Mouse (Mus musculus): ENCODE results near the gene Ugt1a1.

DNA sequence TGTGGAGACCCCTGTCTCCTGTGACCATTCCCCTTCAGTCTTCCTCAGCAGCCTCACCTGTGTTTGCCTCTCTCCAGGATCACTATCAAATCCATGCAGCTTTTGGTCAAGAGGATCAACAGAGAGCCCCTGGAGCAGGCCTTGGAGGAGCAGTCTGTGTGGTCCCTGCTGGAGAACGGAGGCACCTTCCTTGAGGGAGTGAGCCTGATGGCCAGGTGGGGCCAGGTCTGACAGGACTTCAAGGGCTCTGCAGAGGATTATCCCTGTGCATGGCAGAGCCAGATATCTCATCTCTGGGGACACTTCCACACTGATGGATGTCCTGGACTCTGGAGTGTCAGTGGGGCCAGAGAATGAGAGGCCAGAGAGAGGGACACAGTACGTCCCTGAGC, 43.7 kb downstream of the Ugt1a1 start:
- TF ChIP-seq CTCF (IDR thresholded peaks at IDR 0.05; ENCODE audit: low read depth) (no peak), EP300 (IDR thresholded peaks at IDR 0.05; ENCODE audit: low read depth) (no peak)

Measured in liver, embryonic 14.5 days (tissue).